Mouse (Mus musculus): ENCODE results near the gene Sec22b.

Gene Sec22b

DNA sequence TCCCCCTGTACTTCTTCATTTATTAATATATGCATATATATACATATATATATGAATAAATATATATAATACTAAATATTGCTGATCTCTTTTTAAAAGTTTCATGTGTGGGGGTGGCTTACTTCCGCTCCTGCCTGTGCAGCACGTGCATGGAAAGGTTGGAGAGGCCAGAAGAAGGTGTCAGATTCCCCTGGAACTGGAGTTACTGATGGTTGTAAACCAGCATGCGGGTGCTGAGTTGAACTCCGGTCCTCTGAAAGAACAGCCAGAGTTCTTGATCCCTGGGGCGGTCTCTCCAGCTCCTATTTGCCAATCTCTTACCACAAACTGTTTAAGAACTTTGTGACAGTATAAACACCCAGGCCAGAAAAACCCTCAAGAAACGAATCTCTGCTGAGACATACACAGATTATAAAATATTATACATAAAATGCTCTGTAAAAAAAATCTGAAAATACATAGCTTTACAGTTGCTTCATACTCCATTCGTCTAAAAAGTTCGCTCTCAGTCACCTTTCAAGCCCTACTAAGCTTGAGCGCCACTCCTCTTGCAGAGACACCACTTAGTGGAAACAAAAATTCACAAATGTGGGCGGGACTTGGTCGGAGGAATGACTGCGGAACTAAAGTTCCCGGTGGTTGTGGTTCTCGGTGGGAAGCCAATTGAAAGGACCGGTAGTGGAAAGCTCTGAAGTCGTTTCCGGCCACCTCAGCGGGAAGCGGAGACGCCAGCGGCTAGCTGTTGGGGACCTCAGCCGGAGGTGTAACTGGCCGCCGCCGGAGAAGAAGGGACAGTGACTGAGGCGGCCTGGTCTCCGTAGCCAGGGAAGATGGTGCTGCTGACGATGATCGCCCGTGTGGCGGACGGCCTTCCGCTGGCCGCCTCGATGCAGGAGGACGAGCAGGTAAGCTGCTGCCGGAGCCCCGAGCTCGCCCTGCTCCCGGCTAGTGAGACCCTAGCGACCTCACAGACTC is at the start of gene Sec22b:
Sec22b (plus strand) TSS at position 675 of the 975 bp plus-strand sequence.
- DNase-seq (ENCODE audit: low read depth in 1 of 2, low spot score in 2 of 2), result peak; percentile 63 to 81

DNA sequence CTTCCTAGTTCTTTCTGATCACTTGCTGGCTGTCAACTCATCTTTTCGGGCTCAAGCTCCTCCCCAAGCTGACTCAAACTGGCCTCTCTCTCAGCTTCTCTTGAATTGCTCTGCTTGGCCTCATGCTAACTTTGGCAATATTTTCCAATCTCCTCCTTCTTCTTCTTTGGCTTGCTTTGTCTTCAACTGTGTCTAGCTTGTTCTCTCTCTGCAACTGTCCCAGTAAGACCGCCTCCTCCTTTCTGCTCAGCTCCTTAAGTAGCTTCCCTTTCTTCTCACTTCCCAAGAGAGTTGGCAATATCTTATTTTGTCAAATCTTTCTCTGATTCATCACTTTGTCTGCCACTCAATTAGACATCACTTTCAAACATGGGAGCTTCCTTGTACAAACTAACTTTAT is 49.2 kb upstream of the Sec22b start:
- no peak for DNase-seq (ENCODE audit: low read depth in 1 of 2, low spot score in 2 of 2)

DNA sequence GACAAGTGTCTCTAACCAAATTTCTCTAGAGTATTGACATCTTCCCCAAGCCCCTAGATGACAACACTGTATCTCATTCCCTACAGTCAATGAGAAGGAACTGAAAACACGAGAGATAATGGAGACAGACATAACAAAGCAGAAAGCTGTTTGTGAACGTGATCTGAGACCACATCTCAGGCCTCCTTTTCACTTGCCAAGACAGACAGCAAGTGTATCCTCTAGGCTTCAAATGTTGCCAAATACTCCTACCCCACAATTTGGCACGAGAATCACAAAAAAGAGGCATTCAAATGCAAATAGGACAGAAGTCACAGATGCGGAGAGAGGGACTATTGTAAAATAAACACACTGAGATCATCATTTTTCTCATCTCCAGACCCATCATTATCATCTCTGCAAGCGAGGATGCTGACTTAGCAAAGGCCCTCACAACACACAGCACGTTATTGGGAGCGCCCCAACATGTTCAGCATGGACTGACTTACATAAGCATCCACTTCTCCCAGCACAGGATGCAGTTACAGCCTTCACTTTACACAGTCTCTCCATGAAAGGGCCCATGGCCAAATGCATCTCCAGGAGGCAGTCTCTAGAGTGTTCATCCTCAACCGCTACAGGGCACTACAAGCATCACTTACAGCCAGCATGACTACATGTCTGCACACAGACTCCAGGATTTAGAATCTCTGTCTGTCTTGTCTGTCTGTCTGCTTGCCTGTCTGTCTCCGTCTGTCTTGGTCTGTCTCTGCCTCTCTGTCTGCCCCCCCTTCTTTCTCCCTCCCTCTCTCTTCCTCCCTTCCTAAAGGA is 46.2 kb upstream of the Sec22b start:
- DNase-seq (ENCODE audit: low read depth in 1 of 2, low spot score in 2 of 2), result no peak

DNA sequence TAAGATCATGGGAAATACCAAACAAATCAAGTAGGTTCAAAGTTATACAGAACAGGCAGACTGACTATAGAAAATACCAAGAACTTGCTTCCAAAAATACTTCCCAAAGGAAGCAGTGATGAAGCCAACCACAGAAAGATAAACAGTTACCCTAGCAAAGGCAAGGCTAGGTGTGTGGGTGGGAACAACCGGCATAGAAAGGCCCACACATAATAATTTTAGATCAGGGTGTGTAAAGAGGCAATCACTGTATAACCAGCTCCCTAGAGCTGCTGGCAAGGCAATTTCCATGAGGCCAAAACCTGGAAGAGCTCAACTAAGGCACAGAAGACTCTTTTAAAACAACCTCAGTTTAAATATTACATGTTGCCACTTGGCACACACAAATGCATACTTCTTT is 41.6 kb upstream of the Sec22b start:
- DNase-seq (ENCODE audit: low read depth in 1 of 2, low spot score in 2 of 2), result no peak

DNA sequence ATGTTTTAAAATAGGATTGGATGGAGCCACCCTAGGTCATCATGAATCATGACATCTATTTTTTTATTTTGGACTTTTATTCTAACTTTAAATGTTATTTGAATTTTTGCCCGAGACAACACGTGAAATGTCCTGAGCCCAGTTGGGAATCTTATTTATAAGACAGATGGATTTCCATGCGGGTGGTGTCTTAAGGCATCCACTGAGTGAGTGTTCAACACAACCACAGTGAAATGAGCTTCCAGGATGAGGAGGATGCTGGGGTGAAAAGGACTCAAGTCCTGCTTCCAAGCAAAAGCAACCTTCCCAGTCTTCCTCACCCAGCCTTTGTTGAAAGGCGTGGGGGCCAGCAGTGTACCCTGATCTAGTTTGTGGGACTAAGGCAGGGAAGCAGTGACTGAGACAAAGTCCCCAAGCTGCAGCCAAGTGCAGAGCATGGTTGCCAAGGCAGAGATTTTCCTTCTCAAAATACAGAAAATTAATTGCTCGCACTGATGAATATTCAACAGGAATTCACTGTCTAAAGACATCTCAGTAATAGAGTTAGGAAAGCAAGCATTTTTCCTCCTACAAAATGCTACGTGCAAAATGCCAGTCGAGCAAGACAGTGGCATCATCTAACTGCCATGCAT is 40.1 kb upstream of the Sec22b start:
- no peak for DNase-seq (ENCODE audit: low read depth in 1 of 2, low spot score in 2 of 2)

DNA sequence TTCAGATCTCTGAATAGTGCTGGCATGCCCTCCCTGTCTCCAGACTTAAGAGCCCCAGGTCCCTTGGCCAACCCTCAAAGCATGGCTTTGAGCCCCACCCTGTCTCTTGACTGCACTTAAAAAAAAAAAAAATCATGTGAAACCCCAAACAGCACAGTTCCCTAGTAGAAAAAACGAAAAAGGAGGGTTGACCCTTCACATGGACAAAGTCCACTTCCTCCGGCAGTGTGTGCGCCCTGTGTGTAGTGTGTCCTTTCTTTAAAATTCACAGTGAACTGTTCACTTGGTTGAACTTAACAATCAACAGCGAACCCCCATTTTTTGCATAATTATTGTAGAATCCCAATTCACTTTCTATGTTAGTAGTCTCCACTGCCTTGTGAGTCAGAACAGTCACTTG is 34.3 kb upstream of the Sec22b start:
- no peak for DNase-seq (ENCODE audit: low read depth in 1 of 2, low spot score in 2 of 2)

DNA sequence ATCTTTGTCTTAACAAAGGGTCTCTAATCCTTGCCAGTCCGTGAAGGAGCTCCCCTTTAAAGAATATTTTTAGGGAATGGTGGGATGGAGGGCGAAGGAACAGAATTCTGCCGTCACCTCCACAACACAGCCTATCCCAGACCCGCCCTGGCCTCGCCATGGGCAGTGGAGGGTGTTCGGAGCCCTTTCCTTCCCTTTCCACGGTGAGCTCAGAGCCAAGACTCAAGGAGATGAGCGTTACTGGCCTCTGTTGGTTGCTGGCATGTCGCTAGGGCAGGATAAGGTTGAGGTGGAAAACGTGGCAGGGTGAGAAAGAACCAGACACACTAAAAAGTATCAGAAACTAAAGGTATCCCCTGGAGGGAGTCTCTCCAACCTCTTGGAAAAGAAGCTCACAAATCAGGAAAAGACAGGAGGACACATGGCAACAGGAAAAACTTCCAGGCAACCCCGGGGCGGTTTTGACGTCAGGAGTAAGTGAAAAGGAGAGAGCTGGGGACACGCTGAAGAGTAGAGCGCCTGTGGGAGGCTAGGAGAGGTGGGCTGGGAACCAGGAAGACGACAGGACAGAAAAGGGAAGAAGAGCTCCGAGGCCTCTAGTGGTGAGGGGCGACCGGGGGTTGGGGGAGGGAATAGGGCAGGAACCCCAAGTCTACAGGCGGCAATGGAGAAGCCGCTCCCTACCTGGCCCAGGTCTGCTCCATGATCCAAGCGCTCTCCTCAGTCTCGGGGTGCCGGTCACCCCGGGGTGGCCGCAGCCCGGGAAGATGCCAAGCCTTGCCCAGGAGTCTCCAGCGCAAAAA is 33.6 kb upstream of the Sec22b start:
- no peak for DNase-seq (ENCODE audit: low read depth in 1 of 2, low spot score in 2 of 2)

DNA sequence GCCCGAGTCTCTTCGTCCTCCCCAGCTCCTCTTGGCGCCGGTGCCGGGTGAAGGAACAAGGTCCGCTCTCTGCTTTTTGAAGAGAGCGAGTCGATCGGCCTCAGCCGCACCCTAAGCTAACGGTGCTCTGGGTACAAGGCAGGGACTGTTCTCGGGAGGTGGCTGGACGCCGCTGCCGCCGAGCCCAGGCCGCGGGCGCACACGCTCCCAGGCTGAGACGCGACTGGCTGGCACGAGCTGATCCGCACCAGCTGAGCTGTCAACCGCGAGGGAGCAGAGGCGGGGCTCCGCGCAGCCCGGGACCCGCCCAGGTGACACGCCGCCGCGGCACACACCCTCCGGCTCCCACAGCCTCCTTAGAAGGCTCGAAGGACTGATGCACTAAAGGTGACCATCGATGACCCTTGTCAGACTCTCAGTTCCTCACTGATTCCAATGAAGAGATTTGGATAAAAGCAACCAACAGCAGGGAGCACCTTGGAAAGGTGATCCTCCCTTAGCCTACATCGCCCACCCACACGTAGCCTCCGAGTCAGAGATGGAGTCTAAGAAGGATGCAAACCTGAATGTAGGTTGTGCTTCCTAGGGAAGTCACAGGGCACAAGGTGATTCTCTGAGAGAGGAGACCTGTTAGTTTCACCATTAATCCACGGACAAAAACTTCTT is 32.8 kb upstream of the Sec22b start:
- DNase-seq (ENCODE audit: low read depth in 1 of 2, low spot score in 2 of 2), result peak in 1 of 2 experiments; percentile 21

DNA sequence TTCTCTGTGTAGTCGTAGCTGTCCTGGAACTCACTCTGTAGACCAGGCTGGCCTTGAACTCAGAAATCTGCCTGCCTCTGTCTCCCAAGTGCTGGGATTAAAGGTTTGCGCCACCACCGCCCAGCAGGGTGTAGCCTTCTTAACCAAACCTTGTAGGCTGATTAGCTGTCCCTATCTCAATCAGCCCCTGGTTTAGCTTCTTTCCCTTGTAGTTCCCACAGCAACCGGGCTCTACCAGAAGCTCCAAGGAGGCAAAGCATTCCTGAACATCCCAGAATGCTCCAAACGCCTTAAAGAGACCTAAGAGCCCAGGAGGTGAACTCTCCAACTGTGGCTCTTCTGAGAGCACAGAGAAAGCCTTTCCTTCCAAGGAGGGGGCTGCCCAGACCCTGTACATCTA is 32.3 kb upstream of the Sec22b start:
- DNase-seq (ENCODE audit: low read depth in 1 of 2, low spot score in 2 of 2), result no peak

DNA sequence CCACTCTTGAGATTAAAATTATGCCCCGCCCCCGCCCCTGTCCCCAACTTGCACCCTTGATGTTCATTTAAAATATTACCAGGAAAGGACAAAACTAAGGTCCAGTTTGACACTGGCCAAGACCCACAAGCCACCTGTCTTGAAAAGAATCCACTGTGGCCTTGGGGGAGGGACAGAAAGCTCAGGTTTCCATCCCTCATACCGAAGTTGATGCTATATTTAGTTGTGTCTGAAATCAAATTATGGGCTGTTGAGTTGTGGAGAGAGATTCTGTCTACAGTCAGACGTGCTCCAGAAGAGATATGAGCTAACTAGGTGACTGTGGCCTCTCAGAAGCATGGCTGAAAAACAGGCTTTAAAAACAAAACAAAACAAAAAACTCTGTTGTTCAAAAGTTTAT is 31.3 kb upstream of the Sec22b start:
- no peak for DNase-seq (ENCODE audit: low read depth in 1 of 2, low spot score in 2 of 2)

DNA sequence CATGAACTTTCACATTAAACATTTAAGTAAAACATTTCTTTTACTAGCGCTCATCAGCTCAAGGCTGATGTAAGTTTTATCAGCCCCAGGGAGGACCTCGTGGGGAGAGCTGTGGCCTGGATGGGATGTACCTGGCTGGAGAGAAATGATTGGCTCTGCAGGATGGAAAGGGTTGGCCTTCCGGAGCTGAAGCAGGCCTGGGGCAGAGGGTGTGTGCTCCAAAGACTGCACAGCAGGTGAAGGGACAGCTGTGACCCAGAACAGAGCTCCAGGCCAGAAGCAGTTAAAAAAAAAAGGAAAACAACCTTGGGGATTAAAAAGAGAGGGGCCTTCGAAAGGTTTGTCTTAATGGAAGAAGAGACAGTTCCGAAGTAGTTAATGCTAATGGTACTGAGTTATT is 26.2 kb upstream of the Sec22b start:
- no peak for DNase-seq (ENCODE audit: low read depth in 1 of 2, low spot score in 2 of 2)

DNA sequence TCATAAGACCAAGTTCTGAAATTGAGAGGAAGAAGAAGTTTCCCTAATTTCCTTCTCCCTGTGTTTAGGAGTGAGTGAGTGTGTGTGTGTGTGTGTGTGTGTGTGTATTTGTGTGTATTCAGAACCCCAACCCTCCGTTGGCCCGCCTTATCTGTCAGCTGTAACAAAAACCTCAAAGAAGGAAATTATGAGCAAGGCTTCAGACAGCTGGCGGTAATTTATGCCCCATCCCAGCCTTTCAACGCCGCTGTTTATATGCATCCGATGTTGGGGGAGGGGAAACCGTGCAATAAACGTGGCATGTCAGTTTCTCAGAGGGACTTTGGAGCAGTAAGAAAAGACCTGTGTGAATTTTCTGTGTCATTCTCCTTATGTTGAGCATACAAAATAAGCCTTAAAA is 24.7 kb upstream of the Sec22b start:
- no peak for DNase-seq (ENCODE audit: low read depth in 1 of 2, low spot score in 2 of 2)

DNA sequence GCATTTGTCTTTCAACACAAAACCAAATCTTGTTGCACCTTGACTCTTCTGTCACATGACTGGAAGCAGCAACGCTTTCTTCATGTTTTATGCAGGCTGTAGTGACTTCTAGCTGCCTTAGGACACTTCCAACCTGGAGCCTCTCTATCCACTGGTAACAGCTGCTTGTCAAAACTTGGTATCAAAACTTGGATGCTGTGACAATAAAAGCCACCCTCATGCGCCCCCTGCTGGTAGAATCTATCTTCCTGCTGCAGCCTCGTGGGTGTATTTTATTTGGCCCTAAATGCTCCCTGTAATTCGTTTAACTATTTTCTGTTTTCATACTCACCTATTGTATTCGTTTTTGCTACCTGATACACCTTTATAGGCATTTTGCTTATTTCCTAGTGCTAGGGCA is 21.8 kb upstream of the Sec22b start:
- peak in 1 of 2 experiments; percentile 61 for DNase-seq (ENCODE audit: low read depth in 1 of 2, low spot score in 2 of 2)

DNA sequence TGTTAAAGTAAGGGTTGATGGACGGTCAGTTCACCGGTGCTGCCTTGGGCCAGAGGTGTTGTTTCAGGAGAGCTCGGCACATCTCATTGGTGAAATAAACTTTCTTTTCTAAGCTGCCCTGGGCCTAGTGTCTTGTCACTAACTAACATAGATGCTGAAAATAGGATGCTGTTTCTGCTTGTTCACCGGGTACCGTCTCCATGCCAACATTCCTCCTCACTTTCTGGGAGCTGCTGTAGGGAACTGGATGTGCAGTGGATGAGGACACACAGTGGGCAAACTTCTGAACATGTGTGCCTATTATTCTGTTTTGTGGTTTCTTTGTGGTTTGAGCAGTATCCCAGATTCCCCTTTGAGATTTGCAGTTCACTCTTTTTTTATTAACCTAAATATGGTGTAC is 19.4 kb upstream of the Sec22b start:
- DNase-seq (ENCODE audit: low read depth in 1 of 2, low spot score in 2 of 2), result no peak

DNA sequence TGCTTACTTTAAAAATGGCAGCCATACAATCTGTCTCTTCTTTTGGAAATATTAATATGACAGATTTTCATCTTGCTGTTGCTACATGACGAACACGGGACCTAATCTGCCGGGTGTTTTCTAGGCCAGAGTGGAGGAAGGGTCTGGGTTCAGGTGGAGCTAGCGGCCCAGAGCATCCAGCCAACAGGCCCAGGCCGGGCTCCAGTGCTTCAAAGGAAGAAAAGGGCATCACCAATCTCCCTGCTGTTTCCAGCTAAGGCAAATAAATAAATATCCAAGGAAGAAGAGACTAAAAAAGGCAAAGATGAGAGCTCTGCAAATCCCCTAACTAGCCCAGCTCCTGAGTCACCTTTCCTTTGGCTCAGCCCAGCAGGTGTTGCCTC is 13.2 kb upstream of the Sec22b start:
- no peak for DNase-seq (ENCODE audit: low read depth in 1 of 2, low spot score in 2 of 2)

DNA sequence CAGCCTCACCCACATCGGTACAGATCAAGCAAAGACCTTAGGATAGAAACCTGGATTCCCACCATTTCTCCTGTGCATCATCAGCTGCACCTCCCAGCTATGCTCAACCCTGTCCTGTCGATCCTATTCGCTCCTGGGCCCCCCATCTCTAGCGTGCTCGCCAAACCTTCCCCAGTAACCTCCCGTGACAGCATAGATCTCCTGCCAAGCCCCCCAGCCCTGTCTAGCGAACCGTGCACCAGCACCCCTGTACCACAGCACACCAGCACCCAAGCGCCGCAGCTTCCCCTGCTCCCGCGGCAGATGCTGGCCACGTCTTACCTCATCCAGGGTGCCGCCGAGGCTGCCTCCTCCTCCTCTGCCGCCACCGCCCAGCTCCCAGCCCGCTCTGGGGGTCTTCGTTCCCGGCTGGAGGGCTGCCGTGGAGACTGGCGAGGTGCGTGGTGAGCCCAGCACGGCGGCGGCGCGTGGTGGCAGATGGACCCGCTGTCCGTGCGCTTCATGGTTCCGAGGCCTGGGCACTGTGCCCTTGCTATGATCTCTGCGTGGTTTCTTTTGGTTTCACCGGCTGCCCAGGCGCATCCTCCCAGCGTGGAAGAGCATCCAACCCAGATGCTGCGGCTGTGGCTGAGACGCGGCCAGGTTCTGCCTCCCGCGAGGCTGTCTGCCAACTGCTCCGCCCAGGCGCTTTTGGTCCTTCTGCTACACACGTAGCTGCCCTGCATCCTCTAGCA is 12.7 kb upstream of the Sec22b start, which contains the start of gene Pde4dip:
Pde4dip (minus strand) TSS at position 540 of the 734 bp plus-strand sequence.
- DNase-seq (ENCODE audit: low read depth in 1 of 2, low spot score in 2 of 2), result no peak

DNA sequence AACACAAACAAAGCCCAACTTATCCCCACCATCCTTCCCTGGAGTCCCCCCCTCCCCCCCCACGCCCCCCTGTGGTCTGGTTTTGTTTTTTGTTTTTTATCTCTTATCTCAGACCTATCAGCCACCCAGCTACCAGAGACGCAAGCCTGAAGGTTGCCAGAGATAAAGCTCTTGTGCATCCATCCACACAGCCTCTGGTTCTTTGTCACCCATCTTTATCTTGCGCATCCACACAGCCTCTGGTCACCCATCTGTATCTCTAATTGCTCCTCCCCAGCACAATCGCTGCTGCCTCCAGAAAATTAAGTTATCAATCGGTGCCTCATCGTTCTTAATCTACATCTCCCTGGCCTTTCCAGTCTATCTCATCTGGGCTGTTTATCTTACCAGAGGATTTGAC is 10.8 kb upstream of the Sec22b start:
- no peak for DNase-seq (ENCODE audit: low read depth in 1 of 2, low spot score in 2 of 2)

DNA sequence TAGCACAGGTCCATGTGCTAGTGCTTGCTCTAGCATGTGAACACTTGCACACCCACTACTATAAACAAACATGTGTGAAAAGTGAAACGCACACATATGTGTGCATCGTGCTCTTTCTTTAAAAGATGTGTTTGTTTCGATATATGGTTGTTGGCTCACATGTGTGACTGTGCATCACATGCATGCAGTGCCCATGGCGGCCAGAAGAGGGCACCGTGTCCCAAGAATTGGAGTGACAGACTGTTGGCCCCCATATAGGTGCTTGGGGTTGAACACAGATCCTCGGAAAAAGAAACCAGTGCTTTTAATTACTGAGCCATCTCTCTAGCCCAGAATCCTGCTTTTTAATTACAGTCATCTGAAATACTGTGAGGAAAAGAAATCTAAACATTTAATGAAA is 6.3 kb upstream of the Sec22b start:
- peak in 1 of 2 experiments; percentile 22 for DNase-seq (ENCODE audit: low read depth in 1 of 2, low spot score in 2 of 2)

DNA sequence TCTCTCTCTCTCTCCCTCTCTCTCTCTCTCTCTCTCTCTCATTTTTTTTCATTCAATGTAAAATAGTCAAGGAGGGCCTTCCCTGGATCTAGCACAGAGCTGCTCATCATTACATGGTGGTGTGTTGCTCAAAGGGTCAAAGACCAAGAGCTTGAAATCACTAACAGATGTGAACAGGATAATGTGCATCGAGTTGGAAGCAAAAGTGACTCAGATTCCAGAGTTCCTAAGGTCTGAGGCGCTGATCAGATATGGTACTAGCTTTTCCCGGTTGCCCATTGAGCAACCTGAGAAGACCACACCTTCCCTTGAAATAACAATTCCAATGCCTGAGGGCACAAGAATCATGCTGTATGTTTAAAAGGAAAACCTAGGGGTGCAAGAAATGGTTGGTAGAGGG is 2.6 kb upstream of the Sec22b start:
- no peak for DNase-seq (ENCODE audit: low read depth in 1 of 2, low spot score in 2 of 2)

DNA sequence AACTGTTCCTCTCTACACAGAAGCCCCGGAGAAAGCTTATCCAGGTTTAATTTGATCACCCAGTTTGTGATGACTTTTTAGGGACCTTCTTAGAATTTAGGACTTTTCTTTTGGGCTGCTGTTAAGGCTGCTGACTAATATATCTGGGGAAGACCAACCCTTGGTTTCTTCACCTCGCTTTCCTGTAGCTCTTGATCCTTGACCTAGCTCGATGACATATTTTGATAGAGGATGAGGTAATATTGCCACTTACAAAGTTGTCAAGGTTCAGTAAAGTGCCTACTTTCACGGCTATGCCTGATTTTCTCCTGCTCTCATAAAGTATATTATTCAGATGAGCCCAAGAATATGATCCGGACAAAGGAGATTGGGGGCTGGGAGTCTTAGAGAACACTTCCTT is 596 bp downstream of the Sec22b start:
- DNase-seq (ENCODE audit: low read depth in 1 of 2, low spot score in 2 of 2), result no peak
